In the genomic region with DNA sequence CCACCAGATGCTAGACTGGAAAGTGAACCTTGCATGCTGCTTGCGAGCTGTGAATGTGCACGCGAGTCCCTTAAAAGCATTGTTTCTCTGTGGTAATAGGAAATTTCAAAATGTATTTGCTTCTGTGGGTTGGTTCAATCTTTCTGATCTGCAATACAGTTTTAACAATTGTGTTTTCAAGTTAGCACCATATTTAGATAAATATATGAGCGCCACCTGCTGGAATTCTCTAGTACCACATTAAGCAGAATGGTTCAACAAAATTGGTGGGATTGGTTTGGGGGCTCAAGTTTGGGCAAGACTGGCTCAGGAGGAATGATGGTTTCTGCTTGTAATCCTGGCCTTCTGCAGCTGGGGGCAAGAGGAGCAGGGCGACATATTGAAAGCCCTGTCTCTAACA, we compare ENCODE assay signal across 10 mouse cellular contexts. TPM values are rescaled to one million over a fixed set of nuclear protein-coding genes. Genes with fewer than 3 reads are reported as not detected.
DNase-seq lines count a peak whose midpoint lies in the region; ATAC-seq and TF ChIP-seq lines count a peak whose summit lies in the region.
"Had no signal": no experiment of that assay in that cellular context is flagged by ENCODE, and none has a peak within 500 bp of the region (broad histone marks: within the 10 kb centered on the region; RNA-seq: fewer than 3 reads in every experiment).

No protein-coding gene starts in this region.

- H3K4me3 ChIP-seq in heart, embryonic 12.5 days = no peak overlapping the region
- no peak overlapping the region for H3K4me3 ChIP-seq in MEL (ENCODE audit: control insufficient read depth in 1 of 2, insufficient read depth in 1 of 2, low read depth in 2 of 2, low read length in 2 of 2)
- H3K4me3 ChIP-seq: embryonic facial prominence, embryonic 13.5 days; limb, embryonic 12.5 days had no signal

- no peaks in the 10 kb centered on the region for H3K27me3 ChIP-seq in heart, embryonic 12.5 days (replicated peaks)
- H3K27me3 ChIP-seq in MEL (ENCODE audit: control insufficient read depth in 1 of 2, insufficient read depth in 2 of 2, low read length in 2 of 2) = no peaks in the 10 kb centered on the region
- H3K27me3 ChIP-seq: limb, embryonic 12.5 days had no signal

- no peak overlapping the region for H3K4me2 ChIP-seq in heart, embryonic 12.5 days
- H3K4me2 ChIP-seq: embryonic facial prominence, embryonic 13.5 days; limb, embryonic 12.5 days had no signal

- 45% methylated on average over 5 of the region's 5 CpGs for WGBS in heart, embryonic 12.5 days

- ATAC-seq in heart, embryonic 12.5 days (ENCODE audit: insufficient number of reproducible peaks, low FRiP score) = no peak
- ATAC-seq in activated CD4-positive, CD25-positive, alpha-beta regulatory T cell, adult 4 months = no peak

- TF ChIP-seq EP300 in MEL (IDR thresholded peaks at IDR 0.05; ENCODE audit: low read depth in 1 of 2, low read length in 2 of 2) = no peak

- H3K4me1 ChIP-seq in heart, embryonic 12.5 days (replicated peaks) = no peaks in the 10 kb centered on the region
- H3K4me1 ChIP-seq in MEL (ENCODE audit: control insufficient read depth in 1 of 2, insufficient read depth in 2 of 2, low read length in 2 of 2) = no peaks in the 10 kb centered on the region
- H3K4me1 ChIP-seq: embryonic facial prominence, embryonic 13.5 days had no signal

- TF ChIP-seq CTCF in MEL (IDR thresholded peaks at IDR 0.05 in 2 of 3, conservative IDR thresholded peaks at IDR 0.05 in 1 of 3; ENCODE audit: control insufficient read depth in 1 of 3, insufficient read depth in 1 of 3, low read depth in 2 of 3, low read length in 3 of 3, poor library complexity in 1 of 3, severe bottlenecking in 1 of 3) = peak in 2 of 3 experiments; percentile 63 to 78; a peak in 4 of 6 replicates

- H3K36me3 ChIP-seq in heart, embryonic 12.5 days = no peaks in the 10 kb centered on the region
- no peaks in the 10 kb centered on the region for H3K36me3 ChIP-seq in MEL (ENCODE audit: control insufficient read depth in 1 of 2, insufficient read depth in 2 of 2, low read length in 2 of 2)
- H3K36me3 ChIP-seq: embryonic facial prominence, embryonic 13.5 days; limb, embryonic 12.5 days had no signal

- no peaks in the 10 kb centered on the region for H3K79me2 ChIP-seq in MEL (ENCODE audit: control insufficient read depth, insufficient read depth, low read length, poor library complexity)

- H3K9ac ChIP-seq in heart, embryonic 12.5 days = no peak overlapping the region
- no peak overlapping the region for H3K9ac ChIP-seq in MEL (ENCODE audit: control insufficient read depth, low read depth, low read length, poor library complexity, severe bottlenecking)
- H3K9ac ChIP-seq: embryonic facial prominence, embryonic 13.5 days; limb, embryonic 12.5 days had no signal

- DNase-seq in heart, adult 8-10 months (ENCODE audit: low spot score) = peak; percentile 11
- DNase-seq in 3T3-L1 (ENCODE audit: low read depth, low spot score) (peak; percentile 74), MEL (ENCODE audit: low read depth, low spot score) (peak; percentile 59)
- peak; percentile 79 for DNase-seq in embryo, embryonic 11 days
- DNase-seq in layer of hippocampus, postnatal 10 days (ENCODE audit: low spot score in 2 of 2) = peak; percentile 64 to 73
- DNase-seq in retina, postnatal 7 days (ENCODE audit: low read depth, low spot score) = peak; percentile 19

- no peaks in the 10 kb centered on the region for H3K9me3 ChIP-seq in heart, embryonic 12.5 days (replicated peaks)
- no peaks in the 10 kb centered on the region for H3K9me3 ChIP-seq in MEL (replicated peaks; ENCODE audit: insufficient read depth, low read length)
- H3K9me3 ChIP-seq: embryonic facial prominence, embryonic 13.5 days; limb, embryonic 12.5 days had no signal

- peak; percentile 82 for TF ChIP-seq RAD21 in MEL (IDR thresholded peaks at IDR 0.05; ENCODE audit: low read depth, low read length)

- no peak overlapping the region for H3K27ac ChIP-seq in heart, embryonic 12.5 days (ENCODE audit: poor library complexity, severe bottlenecking)
- no peak overlapping the region for H3K27ac ChIP-seq in MEL (ENCODE audit: control insufficient read depth, low read depth, low read length)
- H3K27ac ChIP-seq: embryonic facial prominence, embryonic 13.5 days; limb, embryonic 12.5 days had no signal

- TF ChIP-seq POLR2A in MEL (IDR thresholded peaks at IDR 0.05; ENCODE audit: control insufficient read depth in 1 of 2, insufficient read depth in 1 of 2, low read depth in 1 of 2, low read length in 2 of 2, poor library complexity in 1 of 2) = no peak

TF ChIP-seq in MEL, 35 proteins besides CTCF, POLR2A, EP300 and RAD21:
- no peak for TF ChIP-seq TAL1 (IDR thresholded peaks at IDR 0.05; ENCODE audit: low read length)
- peak; percentile 79 for TF ChIP-seq SMC3 (IDR thresholded peaks at IDR 0.05; ENCODE audit: low read depth, low read length)
- no peak for TF ChIP-seq CHD2 (IDR thresholded peaks at IDR 0.05; ENCODE audit: low read length)
- TF ChIP-seq E2F4 (IDR thresholded peaks at IDR 0.05; ENCODE audit: borderline replicate concordance, low read depth, low read length) = no peak
- TF ChIP-seq MAFK (IDR thresholded peaks at IDR 0.05; ENCODE audit: borderline replicate concordance, low read depth, low read length) = no peak
- TF ChIP-seq HCFC1 (IDR thresholded peaks at IDR 0.05; ENCODE audit: low read depth, low read length) = no peak
- TF ChIP-seq MYB (IDR thresholded peaks at IDR 0.05; ENCODE audit: low read depth, low read length) = no peak
- TF ChIP-seq GABPA (IDR thresholded peaks at IDR 0.05; ENCODE audit: low read depth, low read length) = no peak
- TF ChIP-seq POLR2AphosphoS5 (IDR thresholded peaks at IDR 0.05; ENCODE audit: borderline replicate concordance, low read depth, low read length) = no peak
- peak; percentile 68 for TF ChIP-seq ZC3H11A (IDR thresholded peaks at IDR 0.05; ENCODE audit: low read depth, low read length)
TF ChIP-seq in MEL: peak in this region for 2.

RNA-seq across cellular contexts. Expression of gene Ccdc172, which starts 46.6 kb away (rescaled TPM):
- total RNA-seq in heart, adult 8-10 months (2022) = not detected
- not detected in 2 replicates for polyA plus RNA-seq in heart, embryonic 12.5 days (2016; fragmentation: Nextera tagmentation; extraction: Ambion mirVana)
- not detected in 2 replicates for total RNA-seq in MEL (2012; rRNA removed)
- not detected for polyA plus RNA-seq in MEL (2012; ENCODE audit: insufficient read depth in 1 of 2, insufficient read length in 2 of 2, low read depth in 1 of 2, low replicate concordance in 2 of 2, missing spikeins in 1 of 2)
- not detected for total RNA-seq in layer of hippocampus, postnatal 10 days (2021)
- polyA plus RNA-seq in activated CD4-positive, CD25-positive, alpha-beta regulatory T cell, adult 4 months (2017; shearing (Covaris generic)) = not detected
- polyA plus RNA-seq: embryonic facial prominence, embryonic 13.5 days; limb, embryonic 12.5 days had no signal

Comparison
In these comparisons a context has a peak if more than half of its experiments do, and no peak if none do; other contexts are left out.
1. DNase-seq: peak in every context shown above with its lines; median percentile 79 in embryo, embryonic 11 days; 74 in 3T3-L1; 68 in layer of hippocampus, postnatal 10 days; 59 in MEL; 19 in retina, postnatal 7 days; 11 in heart, adult 8-10 months.